Mouse (Mus musculus): ENCODE results near the gene Ormdl3. TPM values are rescaled to one million over a fixed set of nuclear protein-coding genes. Genes with fewer than 3 reads are reported as not detected.

Gene Ormdl3
- polyA plus RNA-seq, 1 experiment from 2014 or later: 94.8 TPM

DNA sequence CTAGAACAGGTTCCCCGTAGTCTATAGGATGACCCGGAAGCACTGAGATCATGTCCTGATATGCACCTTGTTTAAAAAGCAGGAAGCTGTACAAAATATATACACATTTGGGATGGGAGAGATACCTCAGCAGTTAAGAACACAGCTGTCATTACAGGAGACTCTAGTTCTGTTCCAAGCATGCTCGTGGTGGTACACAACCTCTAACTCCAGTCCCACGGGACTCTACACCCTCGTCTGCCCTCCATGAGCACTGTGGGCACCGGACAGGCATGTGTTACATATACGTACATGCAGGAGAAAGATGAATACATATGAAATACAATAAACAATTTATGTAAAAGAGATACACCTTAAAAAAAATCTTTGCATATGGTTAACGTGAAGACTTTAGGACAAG, 44.6 kb downstream of the Ormdl3 start:
- ATAC-seq (no peak), DNase-seq (ENCODE audit: low read depth, low spot score) (no peak)
- ChIA-PET CTCF (no interaction called here), POLR2A (no interaction called here)
- no peak for TF ChIP-seq CTCF (IDR thresholded peaks at IDR 0.05)
- peaks cover 57% of the 10 kb centered on the region for H3K27me3 ChIP-seq
- in situ Hi-C loops (cut with MboI; ENCODE audit: low pct_unique_long_range_greater_than_20kb): no loop called here

DNA sequence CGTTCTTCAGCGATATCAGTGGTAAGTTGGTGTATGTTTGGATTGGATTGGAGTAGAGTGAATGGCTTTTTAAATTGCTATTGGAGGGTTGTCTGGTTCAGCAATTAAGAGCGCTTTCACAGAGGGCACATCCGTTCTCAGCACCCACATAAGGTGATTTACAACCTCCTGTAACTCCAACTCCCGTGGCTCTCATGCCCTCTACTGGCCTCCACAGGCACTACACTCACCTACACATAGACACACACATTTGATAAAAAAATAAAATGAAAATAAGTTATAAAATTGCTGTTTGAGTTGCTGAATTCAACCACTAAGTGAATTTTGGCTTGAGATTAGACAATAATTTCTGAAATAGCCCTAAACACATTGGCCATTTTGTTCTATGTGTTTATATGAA, 46.8 kb downstream of the Ormdl3 start:
- no peak for DNase-seq (ENCODE audit: low read depth, low spot score)
- no peak for ATAC-seq
- CTCF ChIA-PET: no interaction called here
- peaks cover 50% of the 10 kb centered on the region for H3K27me3 ChIP-seq
- POLR2A ChIA-PET: no interaction called here
- in situ Hi-C loops (cut with MboI; ENCODE audit: low pct_unique_long_range_greater_than_20kb): no loop called here
- peak; percentile 55 for TF ChIP-seq CTCF (IDR thresholded peaks at IDR 0.05)

DNA sequence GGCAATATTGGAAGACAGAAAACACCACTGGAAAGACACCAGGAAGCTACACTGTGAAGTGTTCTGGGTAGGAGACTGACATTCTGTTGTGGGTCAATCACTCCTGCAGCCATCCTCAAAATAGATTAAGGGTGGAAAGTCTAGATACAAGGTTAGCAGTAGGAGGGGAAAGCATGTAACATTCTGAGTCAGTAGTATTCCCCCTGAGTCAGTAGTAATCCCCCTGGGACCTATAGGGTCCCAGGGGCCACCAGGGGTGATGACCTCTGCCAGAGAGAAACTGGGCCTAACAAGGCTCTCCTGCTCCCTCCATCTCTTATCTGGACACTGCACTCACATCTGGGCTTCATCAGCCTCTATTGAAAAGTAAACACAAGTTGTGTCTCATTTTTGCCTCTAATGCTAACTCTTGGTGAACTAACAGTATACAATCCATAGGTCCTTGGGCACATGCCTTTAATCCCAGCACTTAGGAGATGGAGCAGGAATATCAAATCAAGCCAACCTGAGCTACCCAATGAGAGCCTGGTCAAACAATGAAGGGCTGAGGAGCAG, 49.6 kb downstream of the Ormdl3 start:
- DNase-seq (ENCODE audit: low read depth, low spot score): no peak
- no peak for ATAC-seq
- ChIA-PET POLR2A (no interaction called here), CTCF (no interaction called here)
- peaks cover 46% of the 10 kb centered on the region for H3K27me3 ChIP-seq
- TF ChIP-seq CTCF (IDR thresholded peaks at IDR 0.05): no peak
- in situ Hi-C loops (cut with MboI; ENCODE audit: low pct_unique_long_range_greater_than_20kb): no loop called here

Other genes starting within 250 kb of the Ormdl3 start
- 19.2 TPM for gene Ppp1r1b, start 239.0 kb downstream of the Ormdl3 start, polyA plus RNA-seq (2021)
- 46.3 TPM for gene Stard3, start 229.0 kb downstream of the Ormdl3 start, polyA plus RNA-seq (2021)
- gene Tcap, start 203.6 kb downstream of the Ormdl3 start, polyA plus RNA-seq (2021): not detected
- gene Pnmt, start 200.9 kb downstream of the Ormdl3 start, polyA plus RNA-seq (2021): not detected
- 9.9 TPM for gene Pgap3, start 186.9 kb downstream of the Ormdl3 start, polyA plus RNA-seq (2021)
- 33.4 TPM for gene Erbb2, start 174.9 kb downstream of the Ormdl3 start, polyA plus RNA-seq (2021)
- 100 TPM for gene Mien1, start 148.4 kb downstream of the Ormdl3 start, polyA plus RNA-seq (2021)
- gene Grb7, start 141.0 kb downstream of the Ormdl3 start, polyA plus RNA-seq (2021): 1.7 TPM
- not detected for gene Ikzf3, start 41.3 kb downstream of the Ormdl3 start, polyA plus RNA-seq (2021)
- 0.98 TPM for gene Zpbp2, start 36.3 kb downstream of the Ormdl3 start, polyA plus RNA-seq (2021)
- gene Lrrc3c, start 10.9 kb upstream of the Ormdl3 start, polyA plus RNA-seq (2021): not detected
- 16.4 TPM for gene Gm12355, start 38.3 kb upstream of the Ormdl3 start, polyA plus RNA-seq (2021)
- not detected for gene Gsdma3, start 39.0 kb upstream of the Ormdl3 start, polyA plus RNA-seq (2021)
- gene Gsdma2, start 59.4 kb upstream of the Ormdl3 start, polyA plus RNA-seq (2021): not detected
- 0.06 TPM for gene Gsdma, start 77.0 kb upstream of the Ormdl3 start, polyA plus RNA-seq (2021)
- gene Psmd3, start 95.2 kb upstream of the Ormdl3 start, polyA plus RNA-seq (2021): 161 TPM
- 0.62 TPM for gene Csf3, start 113.9 kb upstream of the Ormdl3 start, polyA plus RNA-seq (2021)
- gene Med24, start 142.1 kb upstream of the Ormdl3 start, polyA plus RNA-seq (2021): 47.2 TPM
- 44.7 TPM for gene Thra, start 153.3 kb upstream of the Ormdl3 start, polyA plus RNA-seq (2021)
- 37.2 TPM for gene Nr1d1, start 188.0 kb upstream of the Ormdl3 start, polyA plus RNA-seq (2021)
- gene Msl1, start 208.1 kb upstream of the Ormdl3 start, polyA plus RNA-seq (2021): 69.9 TPM
- gene Casc3, start 217.5 kb upstream of the Ormdl3 start, polyA plus RNA-seq (2021): 39.4 TPM
- 2.8 TPM for gene Rapgefl1, start 249.4 kb upstream of the Ormdl3 start, polyA plus RNA-seq (2021)

Measured in Patski (cell line).